Mouse (Mus musculus): ENCODE results near the gene Apc2. TPM values are rescaled to one million over a fixed set of nuclear protein-coding genes. Genes with fewer than 3 reads are reported as not detected.

The Apc2 gene
- total and polyA plus RNA-seq, 2 experiments = 0.09 to 0.20 TPM

- H3K4me1 ChIP-seq (ENCODE audit: control insufficient read depth, insufficient read depth, low read length) = peaks cover 35% of the 10 kb centered on the region
- no peaks in the 10 kb centered on the region for H3K27me3 ChIP-seq (ENCODE audit: control insufficient read depth, insufficient read depth, low read length)
- H3K36me3 ChIP-seq (ENCODE audit: control insufficient read depth, insufficient read depth, low read length) = no peaks in the 10 kb centered on the region; the same call in 1 of the 2 replicates
- no peak for DNase-seq (ENCODE audit: extremely low read depth, low read depth, low spot score)
- peak overlapping the region; percentile 43 for H3K9ac ChIP-seq (ENCODE audit: low read depth, low read length)
- TF ChIP-seq CTCF (IDR thresholded peaks at IDR 0.05; ENCODE audit: low read depth, low read length) = no peak
- no peak for TF ChIP-seq POLR2A (IDR thresholded peaks at IDR 0.05; ENCODE audit: extremely low read depth, insufficient read depth, low read length)
- H3K4me3 ChIP-seq (ENCODE audit: insufficient read depth, low read depth, low read length) = no peak overlapping the region
- H3K27ac ChIP-seq (replicated peaks; ENCODE audit: insufficient read depth, low read depth, low read length) = peak overlapping the region; percentile 52
- peaks cover 16% of the 10 kb centered on the region; the same call in 1 of the 2 replicates for H3K79me2 ChIP-seq (ENCODE audit: control insufficient read depth, insufficient read depth, low read length)
- 75% methylated on average over 4 of the region's 4 CpGs for WGBS
These were observed 45.2 kb upstream of the Apc2 start for GRCm38 (mm10) chr10:80250573-80250972.

- Histone ChIP-seq H3K4me3 (ENCODE audit: insufficient read depth, low read depth, low read length) (no peak overlapping the region), H3K27me3 (ENCODE audit: control insufficient read depth, insufficient read depth, low read length) (no peaks in the 10 kb centered on the region), H3K36me3 (ENCODE audit: control insufficient read depth, insufficient read depth, low read length) (no peaks in the 10 kb centered on the region; the same call in 1 of the 2 replicates), H3K79me2 (ENCODE audit: control insufficient read depth, insufficient read depth, low read length) (peaks cover 16% of the 10 kb centered on the region; the same call in 1 of the 2 replicates), H3K4me1 (ENCODE audit: control insufficient read depth, insufficient read depth, low read length) (peaks cover 36% of the 10 kb centered on the region), H3K27ac (replicated peaks; ENCODE audit: insufficient read depth, low read depth, low read length) (no peak overlapping the region), H3K9ac (ENCODE audit: low read depth, low read length) (no peak overlapping the region)
- no peak for TF ChIP-seq CTCF (IDR thresholded peaks at IDR 0.05; ENCODE audit: low read depth, low read length)
- TF ChIP-seq POLR2A (IDR thresholded peaks at IDR 0.05; ENCODE audit: extremely low read depth, insufficient read depth, low read length) = no peak
- no peak for DNase-seq (ENCODE audit: extremely low read depth, low read depth, low spot score)
These were observed 43.8 kb upstream of the Apc2 start for GRCm38 (mm10) chr10:80252011-80252410.

- Histone ChIP-seq H3K4me1 (ENCODE audit: control insufficient read depth, insufficient read depth, low read length) (peaks cover 36% of the 10 kb centered on the region), H3K27me3 (ENCODE audit: control insufficient read depth, insufficient read depth, low read length) (no peaks in the 10 kb centered on the region), H3K27ac (replicated peaks; ENCODE audit: insufficient read depth, low read depth, low read length) (no peak overlapping the region), H3K9ac (ENCODE audit: low read depth, low read length) (no peak overlapping the region), H3K36me3 (ENCODE audit: control insufficient read depth, insufficient read depth, low read length) (no peaks in the 10 kb centered on the region; the same call in 1 of the 2 replicates), H3K79me2 (ENCODE audit: control insufficient read depth, insufficient read depth, low read length) (peaks cover 16% of the 10 kb centered on the region; the same call in 1 of the 2 replicates), H3K4me3 (ENCODE audit: insufficient read depth, low read depth, low read length) (no peak overlapping the region)
- TF ChIP-seq POLR2A (IDR thresholded peaks at IDR 0.05; ENCODE audit: extremely low read depth, insufficient read depth, low read length) (no peak), CTCF (IDR thresholded peaks at IDR 0.05; ENCODE audit: low read depth, low read length) (no peak)
- 87% methylated on average over 11 of the region's 11 CpGs for WGBS
- no peak for DNase-seq (ENCODE audit: extremely low read depth, low read depth, low spot score)
These were observed 43.1 kb upstream of the Apc2 start for GRCm38 (mm10) chr10:80252493-80253274.

- peaks cover 1% of the 10 kb centered on the region; the same call in 1 of the 2 replicates for H3K36me3 ChIP-seq (ENCODE audit: control insufficient read depth, insufficient read depth, low read length)
- H3K9ac ChIP-seq (ENCODE audit: low read depth, low read length) = 0 out of 2 replicates have a peak overlapping the region, but pooled peaks have one; percentile 7
These were observed 42.2 kb upstream of the Apc2 start for GRCm38 (mm10) chr10:80253551-80253950.

GRCm38 (mm10) chr10:80254331-80255297 lies 41.2 kb upstream of the Apc2 start:
- peak overlapping the region; percentile 5; the same call in 1 of the 2 replicates for H3K27ac ChIP-seq (replicated peaks; ENCODE audit: insufficient read depth, low read depth, low read length)
- peaks cover 1% of the 10 kb centered on the region; the same call in 1 of the 2 replicates for H3K36me3 ChIP-seq (ENCODE audit: control insufficient read depth, insufficient read depth, low read length)
- TF ChIP-seq CTCF (IDR thresholded peaks at IDR 0.05; ENCODE audit: low read depth, low read length) = no peak
- peak; percentile 30; the same call in 1 of the 2 replicates for TF ChIP-seq POLR2A (IDR thresholded peaks at IDR 0.05; ENCODE audit: extremely low read depth, insufficient read depth, low read length)
- H3K79me2 ChIP-seq (ENCODE audit: control insufficient read depth, insufficient read depth, low read length) = peaks cover 25% of the 10 kb centered on the region; the same call in 1 of the 2 replicates
- no peaks in the 10 kb centered on the region for H3K27me3 ChIP-seq (ENCODE audit: control insufficient read depth, insufficient read depth, low read length)
- H3K4me1 ChIP-seq (ENCODE audit: control insufficient read depth, insufficient read depth, low read length) = peaks cover 42% of the 10 kb centered on the region
- WGBS = 69% methylated on average over 26 of the region's 26 CpGs
- DNase-seq (ENCODE audit: extremely low read depth, low read depth, low spot score) = peak; percentile 87
- H3K9ac ChIP-seq (ENCODE audit: low read depth, low read length) = no peak overlapping the region
- no peak overlapping the region for H3K4me3 ChIP-seq (ENCODE audit: insufficient read depth, low read depth, low read length)

More at GRCm38 (mm10) chr10:80253551-80253950, 42.2 kb upstream of the Apc2 start:
- peaks cover 16% of the 10 kb centered on the region; the same call in 1 of the 2 replicates for H3K79me2 ChIP-seq (ENCODE audit: control insufficient read depth, insufficient read depth, low read length)
- 41% methylated on average over 6 of the region's 6 CpGs for WGBS
- H3K4me3 ChIP-seq (ENCODE audit: insufficient read depth, low read depth, low read length) = no peak overlapping the region
- TF ChIP-seq POLR2A (IDR thresholded peaks at IDR 0.05; ENCODE audit: extremely low read depth, insufficient read depth, low read length) = 0 out of 2 replicates have a peak, but pooled peaks have one; percentile 9
- TF ChIP-seq CTCF (IDR thresholded peaks at IDR 0.05; ENCODE audit: low read depth, low read length) = no peak
- H3K27ac ChIP-seq (replicated peaks; ENCODE audit: insufficient read depth, low read depth, low read length) = no peak overlapping the region
- H3K27me3 ChIP-seq (ENCODE audit: control insufficient read depth, insufficient read depth, low read length) = no peaks in the 10 kb centered on the region
- DNase-seq (ENCODE audit: extremely low read depth, low read depth, low spot score) = no peak
- H3K4me1 ChIP-seq (ENCODE audit: control insufficient read depth, insufficient read depth, low read length) = peaks cover 36% of the 10 kb centered on the region
